Mouse (Mus musculus) MEL (cell line): Measurements from ENCODE around the gene Pabpn1. TPM values are rescaled to one million over a fixed set of nuclear protein-coding genes. Genes with fewer than 3 reads are reported as not detected.

Source experiments
- DNase-seq: peaks from one replicate; pipeline ENCODE4 v3.0.0; 2011; ENCODE audit warnings: low read depth, low spot score
- H3K27ac ChIP-seq: 2 replicates; pipeline ENCODE4 v1.5.1; 2012; ENCODE audit warnings: low read depth, mild to moderate bottlenecking, control low read depth, low read length, moderate library complexity; ENCODE audit not compliant: control insufficient read depth
- H3K27me3 ChIP-seq, 2 experiments: fragments of 150-350 bp in 1 of 2; sonication (generic) in 1 of 2; 2 replicates each; pipeline ENCODE4 v1.6.1; 2012; ENCODE audit warnings: low read length in 2 of 2, mild to moderate bottlenecking in 2 of 2, improper control_type of control experiment in 1 of 2, moderate library complexity in 1 of 2; ENCODE audit not compliant: insufficient read depth in 2 of 2, control insufficient read depth in 1 of 2
- H3K36me3 ChIP-seq, 2 experiments: 2 replicates each; pipeline ENCODE4 v1.6.1; 2012 to 2014; ENCODE audit warnings: low read length in 2 of 2, improper control_type of control experiment in 1 of 2, inconsistent platforms in 1 of 2, mild to moderate bottlenecking in 1 of 2; ENCODE audit not compliant: insufficient read depth in 2 of 2, control insufficient read depth in 1 of 2
- H3K4me1 ChIP-seq, 2 experiments: fragments of 150-350 bp in 1 of 2; sonication (generic) in 1 of 2; 2 replicates each; pipeline ENCODE4 v1.6.1; 2012; ENCODE audit warnings: low read length in 2 of 2, improper control_type of control experiment in 1 of 2, mild to moderate bottlenecking in 1 of 2; ENCODE audit not compliant: insufficient read depth in 2 of 2, control insufficient read depth in 1 of 2
- H3K4me3 ChIP-seq, 2 experiments: fragments of 150-350 bp in 1 of 2; sonication (generic) in 1 of 2; 2 replicates each; pipeline ENCODE4 v1.5.1; 2012; ENCODE audit warnings: low read depth in 2 of 2, low read length in 2 of 2, mild to moderate bottlenecking in 2 of 2, moderate library complexity in 2 of 2, control low read depth in 1 of 2, improper control_type of control experiment in 1 of 2; ENCODE audit not compliant: control insufficient read depth in 1 of 2, insufficient read depth in 1 of 2
- H3K79me2 ChIP-seq: 2 replicates; pipeline ENCODE4 v1.6.1; 2012; ENCODE audit warnings: mild to moderate bottlenecking, low read length, moderate library complexity; ENCODE audit not compliant: control insufficient read depth, poor library complexity, insufficient read depth
- H3K9ac ChIP-seq: 2 replicates; pipeline ENCODE4 v1.6.1; 2012; ENCODE audit warnings: low read depth, mild to moderate bottlenecking, control low read depth, low read length, moderate library complexity; ENCODE audit not compliant: control insufficient read depth, poor library complexity, severe bottlenecking
- H3K9me3 ChIP-seq: fragments of 150-350 bp; sonication (generic); replicated peaks from 2 replicates; pipeline ENCODE4 v1.6.1; 2012; ENCODE audit warnings: mild to moderate bottlenecking, low read length, improper control_type of control experiment, moderate library complexity; ENCODE audit not compliant: insufficient read depth
- CHD1 ChIP-seq: IDR thresholded peaks from 2 replicates; pipeline ENCODE4 v1.6.1; 2012; ENCODE audit warnings: low read depth, mild to moderate bottlenecking, inconsistent platforms, low read length, improper control_type of control experiment
- CHD2 ChIP-seq: IDR thresholded peaks from 2 replicates; pipeline ENCODE4 v1.6.1; 2011; ENCODE audit warnings: low read length, improper control_type of control experiment
- CTCF ChIP-seq, 3 experiments: IDR thresholded peaks in 2 of 3; conservative IDR thresholded peaks in 1 of 3; 2 replicates each; pipeline ENCODE4 v1.5.1; 2011 to 2012; ENCODE audit warnings: low read length in 3 of 3, low read depth in 2 of 3, mild to moderate bottlenecking in 2 of 3, improper control_type of control experiment in 1 of 3, inconsistent platforms in 1 of 3, mixed read lengths in 1 of 3, moderate library complexity in 1 of 3; ENCODE audit not compliant: control insufficient read depth in 1 of 3, insufficient read depth in 1 of 3, poor library complexity in 1 of 3, severe bottlenecking in 1 of 3
- ELF1 ChIP-seq: IDR thresholded peaks from 2 replicates; pipeline ENCODE4 v1.6.1; 2014; ENCODE audit warnings: low read depth, mild to moderate bottlenecking, inconsistent platforms, low read length, improper control_type of control experiment, moderate library complexity
- EP300 ChIP-seq, 2 experiments: IDR thresholded peaks; 2 replicates each; pipeline ENCODE4 v1.6.1; 2011; ENCODE audit warnings: improper control_type of control experiment in 2 of 2, low read length in 2 of 2, low read depth in 1 of 2, mild to moderate bottlenecking in 1 of 2
- HCFC1 ChIP-seq: IDR thresholded peaks from 2 replicates; pipeline ENCODE4 v1.6.1; 2012; ENCODE audit warnings: low read depth, mild to moderate bottlenecking, inconsistent platforms, low read length, improper control_type of control experiment, moderate library complexity
- KAT2A ChIP-seq: conservative IDR thresholded peaks from 2 replicates; pipeline ENCODE4 v1.6.1; 2012; ENCODE audit warnings: low read depth, low read length, improper control_type of control experiment, inconsistent platforms
- MEF2A ChIP-seq: IDR thresholded peaks from 2 replicates; pipeline ENCODE4 v1.6.1; 2014; ENCODE audit warnings: low read depth, mild to moderate bottlenecking, inconsistent platforms, low read length, improper control_type of control experiment; ENCODE audit not compliant: poor library complexity, insufficient replicate concordance, severe bottlenecking; ENCODE audit errors: extremely low read depth
- POLR2AphosphoS2 ChIP-seq: IDR thresholded peaks from 2 replicates; pipeline ENCODE4 v1.6.1; 2011; ENCODE audit warnings: low read length, improper control_type of control experiment
- SIN3A ChIP-seq: IDR thresholded peaks from 2 replicates; pipeline ENCODE4 v1.6.1; 2012; ENCODE audit warnings: low read length, improper control_type of control experiment, inconsistent platforms
- TAL1 ChIP-seq: IDR thresholded peaks from 2 replicates; pipeline ENCODE4 v1.6.1; 2012; ENCODE audit warnings: mild to moderate bottlenecking, inconsistent platforms, low read length, moderate library complexity, mixed read lengths
- TCF12 ChIP-seq: IDR thresholded peaks from 2 replicates; pipeline ENCODE4 v1.6.1; 2014; ENCODE audit warnings: low read depth, mild to moderate bottlenecking, inconsistent platforms, low read length, improper control_type of control experiment, moderate library complexity
- USF1 ChIP-seq: IDR thresholded peaks from 2 replicates; pipeline ENCODE4 v1.6.1; 2014; ENCODE audit warnings: low read depth, mild to moderate bottlenecking, inconsistent platforms, low read length, improper control_type of control experiment, moderate library complexity
- ZC3H11A ChIP-seq: IDR thresholded peaks from 2 replicates; pipeline ENCODE4 v1.6.1; 2012; ENCODE audit warnings: low read depth, mild to moderate bottlenecking, inconsistent platforms, low read length, improper control_type of control experiment
- ZMIZ1 ChIP-seq: IDR thresholded peaks from 2 replicates; pipeline ENCODE4 v1.6.1; 2012; ENCODE audit warnings: low read depth, mild to moderate bottlenecking, inconsistent platforms, low read length, improper control_type of control experiment, moderate library complexity
- polyA plus RNA-seq, 2 experiments: library from polyadenylated mRNA; stranded (reverse) in 1 of 2; unstranded in 1 of 2; fragments of >175 nt in 1 of 2; fragments of >200 nt in 1 of 2; gene quantifications; 2 replicates each; pipeline versions ENCODE4 v1.2.1 to v1.2.4; 2012; ENCODE audit warnings: low replicate concordance in 2 of 2, low read depth in 1 of 2; ENCODE audit not compliant: insufficient read length in 2 of 2, insufficient read depth in 1 of 2, missing spikeins in 1 of 2
- total RNA-seq: library from RNA; depleted of rRNA; stranded (reverse); fragments of 300-350 nt; gene quantifications from 2 replicates; pipeline ENCODE4 v1.2.3, GENCODE M21; 2012

Gene Pabpn1
- total and polyA plus RNA-seq, 3 experiments = 82.3 to 393 TPM; not detected in 1

- peaks cover 3 to 6% of the 10 kb centered on the region in 2 experiments; a peak in 3 of 4 replicates for H3K4me1 ChIP-seq
- H3K79me2 ChIP-seq = peaks cover 6% of the 10 kb centered on the region
- H3K27ac ChIP-seq = no peak overlapping the region
- no peaks in the 10 kb centered on the region for H3K36me3 ChIP-seq
- H3K9me3 ChIP-seq = no peaks in the 10 kb centered on the region
- H3K9ac ChIP-seq = peak overlapping the region; percentile 87
- no peaks in the 10 kb centered on the region for H3K27me3 ChIP-seq
- TF ChIP-seq POLR2AphosphoS2 = no peak
- TF ChIP-seq CTCF (IDR thresholded peaks at IDR 0.05 in 2 of 3, conservative IDR thresholded peaks at IDR 0.05 in 1 of 3; ENCODE audit: control insufficient read depth in 1 of 3, insufficient read depth in 1 of 3, low read depth in 2 of 3, low read length in 3 of 3, poor library complexity in 1 of 3, severe bottlenecking in 1 of 3) = no peak
- no peak for TF ChIP-seq TCF12
- TF ChIP-seq SIN3A = no peak
- no peak for TF ChIP-seq MEF2A
- no peak for TF ChIP-seq CHD2
- TF ChIP-seq USF1 = no peak
- TF ChIP-seq ZMIZ1 = no peak
- no peak for TF ChIP-seq ELF1
- TF ChIP-seq TAL1 = no peak
- no peak for TF ChIP-seq HCFC1
- no peak for TF ChIP-seq ZC3H11A
- TF ChIP-seq KAT2A = no peak
- peak overlapping the region; percentile 74 to 94 for H3K4me3 ChIP-seq
- no peak for DNase-seq
Measured at GRCm38 (mm10) chr14:54884022-54884712, 8.1 kb upstream of the Pabpn1 start.

DNA sequence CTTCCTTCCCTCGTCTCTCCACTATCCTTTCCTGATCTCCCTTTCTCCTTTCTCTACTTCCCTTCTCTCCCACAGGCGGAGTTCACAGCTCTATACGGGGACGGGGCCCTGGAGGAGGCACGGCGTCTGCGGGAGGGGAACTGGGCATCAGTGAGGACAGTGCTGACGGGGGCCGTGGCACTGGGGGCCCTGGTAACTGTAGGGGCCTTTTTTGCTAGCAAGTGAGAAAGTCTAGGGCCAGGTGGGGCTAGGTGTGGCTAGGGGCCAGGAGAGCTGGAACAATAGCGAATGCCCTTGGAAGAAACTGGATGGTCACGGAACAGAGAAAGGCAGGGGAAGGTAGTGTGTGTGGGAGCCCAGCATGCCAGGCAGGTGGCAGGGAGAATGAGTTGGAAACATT lies 7.0 kb upstream of the Pabpn1 start:
- Histone ChIP-seq H3K27me3 (no peaks in the 10 kb centered on the region), H3K9me3 (no peaks in the 10 kb centered on the region), H3K4me1 (peaks cover 3 to 6% of the 10 kb centered on the region in 2 experiments; a peak in 3 of 4 replicates), H3K36me3 (no peaks in the 10 kb centered on the region), H3K27ac (no peak overlapping the region), H3K9ac (no peak overlapping the region), H3K4me3 (no peak overlapping the region), H3K79me2 (peaks cover 6% of the 10 kb centered on the region)
- TF ChIP-seq EP300 (IDR thresholded peaks at IDR 0.05; ENCODE audit: low read depth in 1 of 2, low read length in 2 of 2) (no peak), ZC3H11A (no peak), CHD1 (no peak)
- DNase-seq = no peak
